Mouse (Mus musculus) gastrocnemius, postnatal 25 days (tissue): ENCODE results near the gene Dnajc5g. TPM values are rescaled to one million over a fixed set of nuclear protein-coding genes. Genes with fewer than 3 reads are reported as not detected.
A peak's percentile ranks its signal among the peaks of the same experiment; 100 is the strongest.

ENCODE experiments used
- DNase-seq: peaks from one replicate; pipeline ENCODE4 v3.0.0; 2022
- total RNA-seq, 2 experiments: library from RNA; stranded (reverse); gene quantifications; 1 replicate in 1 of 2; 2 replicates in 1 of 2; pipeline ENCODE4 v1.2.3; 2021

The Dnajc5g gene
- total RNA-seq, 2 experiments from 2014 or later = not detected

DNA sequence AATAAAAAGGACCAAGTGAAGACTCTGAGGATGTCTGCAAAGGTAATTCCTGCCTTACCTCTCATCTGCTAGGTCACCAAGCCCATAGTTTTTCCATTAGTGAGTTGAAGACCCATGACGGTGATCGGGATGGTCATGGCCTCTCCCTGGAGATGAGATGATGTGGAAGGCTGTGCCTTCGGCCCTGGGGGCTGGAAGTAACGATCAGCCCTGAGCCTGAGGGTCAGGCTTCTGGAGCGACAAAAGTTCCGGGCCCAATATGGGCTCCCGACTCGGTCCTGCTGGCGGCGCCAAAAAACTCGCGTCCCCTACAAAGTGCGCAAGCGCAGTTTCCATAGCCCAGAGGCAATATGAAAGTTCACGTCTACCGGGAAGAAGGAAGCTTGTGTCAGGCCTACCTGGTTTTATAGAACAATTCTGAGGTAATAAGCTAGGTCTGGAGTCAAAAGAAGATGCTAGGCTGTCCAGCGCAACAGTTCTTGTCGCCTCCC is 2.0 kb downstream of the Dnajc5g start, which contains the start of gene Slc30a3:
TSS of gene Slc30a3 (minus strand) at position 238 of the 491 bp plus-strand sequence.
- no peak for DNase-seq

DNA sequence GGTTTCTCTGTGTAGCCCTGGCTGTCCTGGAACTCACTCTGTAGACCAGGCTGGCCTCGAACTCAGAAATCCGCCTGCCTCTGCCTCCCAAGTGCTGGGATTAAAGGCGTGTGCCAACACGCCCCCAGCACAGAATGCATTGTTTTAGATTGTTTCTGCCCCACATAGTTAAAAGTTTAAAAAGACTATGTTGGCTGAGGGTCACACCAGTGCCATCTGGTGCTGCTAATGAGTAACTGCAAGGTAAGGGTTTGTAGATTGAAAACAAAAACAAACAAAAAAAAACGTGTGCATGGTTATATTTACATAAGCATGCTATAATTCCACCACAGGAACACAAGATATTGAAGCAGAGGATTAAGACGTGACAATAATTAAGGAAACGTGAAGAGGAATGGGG is 4.7 kb downstream of the Dnajc5g start:
- no peak for DNase-seq

GRCm38 (mm10) chr5:31116354-31116753 is 10.3 kb downstream of the Dnajc5g start, which contains the start of gene Trim54:
Trim54 (plus strand) TSS chr5:31116712.
- peak; percentile 76 for DNase-seq

- peak; percentile 34 for DNase-seq
Observed at GRCm38 (mm10) chr5:31116912-31117311, 10.8 kb downstream of the Dnajc5g start.

GRCm38 (mm10) chr5:31121111-31121510 is 15.0 kb downstream of the Dnajc5g start:
- DNase-seq = no peak

GRCm38 (mm10) chr5:31123481-31123880 is 17.4 kb downstream of the Dnajc5g start:
- no peak for DNase-seq

DNA sequence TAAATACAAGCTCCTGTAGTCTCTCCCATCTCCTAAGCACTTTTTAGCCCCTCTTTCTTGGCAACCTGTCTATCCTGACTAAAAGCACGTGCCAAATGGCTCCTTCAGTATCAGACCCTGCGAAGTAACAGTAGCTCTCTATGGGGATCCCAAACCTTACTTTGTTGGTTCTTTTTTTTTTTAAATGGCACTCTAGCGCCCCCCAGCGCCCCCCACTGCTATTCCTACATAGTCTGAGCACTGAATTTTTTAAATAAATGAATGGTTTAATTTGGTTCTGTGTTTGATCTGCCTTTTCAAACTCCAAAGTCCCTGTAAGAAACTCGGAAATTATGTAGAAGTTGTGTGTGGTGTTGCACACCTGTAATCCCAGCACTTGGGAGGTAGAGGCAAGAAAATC is 20.0 kb downstream of the Dnajc5g start:
- DNase-seq = no peak

- no peak for DNase-seq
Observed at GRCm38 (mm10) chr5:31136730-31137424, 30.8 kb downstream of the Dnajc5g start.

DNA sequence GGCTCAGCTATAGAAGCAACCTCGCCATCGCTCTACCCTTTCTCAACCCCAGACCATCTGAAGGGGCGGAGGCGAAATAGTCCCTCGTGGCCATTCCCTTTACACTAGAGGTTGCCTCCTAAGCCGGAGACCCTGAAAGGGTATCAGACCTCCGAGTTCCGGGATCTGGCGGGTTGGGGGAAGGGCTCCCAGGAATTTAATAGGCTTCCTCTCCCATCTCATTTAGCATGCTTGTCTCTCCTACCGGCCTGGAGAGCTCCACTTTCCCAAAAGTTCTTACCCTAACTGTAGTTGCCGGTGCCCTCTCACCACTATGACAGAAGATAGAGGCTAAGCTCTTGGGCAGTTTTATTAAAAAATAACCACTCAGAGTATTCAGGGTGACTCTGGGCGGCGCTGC is 31.6 kb downstream of the Dnajc5g start:
- no peak for DNase-seq

- no peak for DNase-seq
Observed at GRCm38 (mm10) chr5:31138241-31138967, 32.3 kb downstream of the Dnajc5g start, which contains the start of gene Ucn. Ucn (minus strand) TSS chr5:31138829.

GRCm38 (mm10) chr5:31138968-31139425 is 32.9 kb downstream of the Dnajc5g start:
- no peak for DNase-seq

DNA sequence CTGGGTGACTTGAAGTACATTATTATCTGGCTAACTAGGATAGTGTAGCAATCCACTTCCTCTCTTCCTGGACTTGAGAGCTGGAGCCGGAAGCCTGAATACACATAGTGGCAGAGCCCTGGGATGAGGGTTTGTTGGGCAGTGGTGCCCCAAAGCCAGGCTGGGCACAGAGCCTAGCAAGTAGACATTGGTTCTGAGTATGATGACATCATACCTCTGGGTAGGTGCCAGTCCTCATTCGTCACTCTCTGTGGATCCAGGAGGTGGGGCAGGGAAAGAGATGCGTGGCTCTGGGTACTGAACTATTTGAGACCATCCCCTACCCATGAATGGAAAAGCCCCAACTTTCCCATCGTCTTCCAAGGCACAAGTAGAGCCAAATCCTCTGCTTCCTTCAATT is 43.7 kb downstream of the Dnajc5g start:
- DNase-seq = no peak

- DNase-seq = no peak
Observed at GRCm38 (mm10) chr5:31151746-31152145, 45.7 kb downstream of the Dnajc5g start.

- peak; percentile 48 for DNase-seq
Observed at GRCm38 (mm10) chr5:31153516-31154151, 47.5 kb downstream of the Dnajc5g start.

DNA sequence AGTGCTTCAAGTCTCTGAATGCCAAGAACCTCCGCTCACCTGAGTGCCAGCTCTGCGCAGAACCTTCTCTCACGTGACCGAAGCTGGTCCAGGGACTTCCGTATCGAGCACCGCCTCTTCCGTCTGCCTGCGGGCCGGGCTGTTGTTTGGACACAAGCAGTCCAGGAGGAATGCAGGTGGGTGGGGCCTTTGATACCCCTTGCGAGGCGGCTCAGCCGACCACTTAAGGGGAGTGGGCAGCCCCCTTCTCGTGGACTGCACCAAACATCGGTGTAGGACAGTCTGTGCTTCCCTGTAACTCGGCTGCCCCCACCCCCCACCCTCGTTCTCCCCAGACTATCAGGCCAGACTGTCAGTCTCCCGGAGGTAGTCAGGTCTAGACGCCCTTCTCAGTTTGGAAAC is 48.1 kb downstream of the Dnajc5g start, which contains the start of gene Mpv17:
TSS of gene Mpv17 (minus strand) at position 100 of the 402 bp plus-strand sequence.
- peak; percentile 80 for DNase-seq

Other genes starting within 250 kb of the Dnajc5g start
- 10 to 100 TPM; 25.2 to 35.0 TPM for gene Tmem214, start 238.3 kb upstream of the Dnajc5g start, total RNA-seq
- gene Agbl5, start 217.6 kb upstream of the Dnajc5g start, total RNA-seq = 1 to 10 TPM; 2.0 to 2.5 TPM
- 100 to 1,000 TPM; 103 to 117 TPM for gene Ost4, start 198.5 kb upstream of the Dnajc5g start, total RNA-seq
- 10 to 100 TPM in 1 of 2 experiments, 1 to 10 TPM in 1; 9.3 to 10.9 TPM for gene Emilin1, start 192.9 kb upstream of the Dnajc5g start, total RNA-seq
- gene Khk, start 184.9 kb upstream of the Dnajc5g start, total RNA-seq = 10 to 100 TPM; 25.2 to 34.5 TPM
- 1 to 10 TPM; 3.4 to 4.3 TPM for gene Cgref1, start 160.7 kb upstream of the Dnajc5g start, total RNA-seq
- 10 to 100 TPM; 69.8 to 81.6 TPM for gene Preb, start 145.9 kb upstream of the Dnajc5g start, total RNA-seq
- gene Tcf23, start 137.6 kb upstream of the Dnajc5g start, total RNA-seq = under 1 TPM; 0.18 to 0.21 TPM
- gene Atraid, start 58.0 kb upstream of the Dnajc5g start, total RNA-seq = 10 to 100 TPM; 41.8 to 44.4 TPM
- gene Slc5a6, start 57.4 kb upstream of the Dnajc5g start, total RNA-seq = 1 to 10 TPM; 2.5 to 3.5 TPM
- gene Cad, start 51.5 kb upstream of the Dnajc5g start, total RNA-seq = 10 to 100 TPM; 19.3 to 25.1 TPM
- gene Slc30a3, start 2.0 kb downstream of the Dnajc5g start, total RNA-seq = under 1 TPM in 1 of 2 experiments, not detected in 1; 0.13 TPM
- 100 to 1,000 TPM; 303 to 342 TPM for gene Trim54, start 10.4 kb downstream of the Dnajc5g start, total RNA-seq
- gene Ucn, start 32.5 kb downstream of the Dnajc5g start, total RNA-seq = not detected
- 10 to 100 TPM; 22.9 to 25.6 TPM for gene Mpv17, start 48.0 kb downstream of the Dnajc5g start, total RNA-seq
- under 1 TPM; 0.26 to 0.35 TPM for gene Gm29609, start 73.6 kb downstream of the Dnajc5g start, total RNA-seq
- gene Gtf3c2, start 73.9 kb downstream of the Dnajc5g start, total RNA-seq = 10 to 100 TPM; 21.8 to 24.5 TPM
- gene Snx17, start 86.9 kb downstream of the Dnajc5g start, total RNA-seq = 10 to 100 TPM; 28.3 to 31.1 TPM
- 10 to 100 TPM; 51.5 to 63.1 TPM for gene Eif2b4, start 87.1 kb downstream of the Dnajc5g start, total RNA-seq
- gene Zfp513, start 96.0 kb downstream of the Dnajc5g start, total RNA-seq = 1 to 10 TPM; 5.4 to 5.7 TPM
- gene Ppm1g, start 114.4 kb downstream of the Dnajc5g start, total RNA-seq = 10 to 100 TPM; 32.6 to 35.4 TPM
- gene Nrbp1, start 134.6 kb downstream of the Dnajc5g start, total RNA-seq = 10 to 100 TPM; 52.2 to 55.9 TPM
- gene Gm9970, start 134.9 kb downstream of the Dnajc5g start, total RNA-seq = not detected
- 1 to 10 TPM; 1.8 to 1.9 TPM for gene Krtcap3, start 145.4 kb downstream of the Dnajc5g start, total RNA-seq
- 10 to 100 TPM; 21.0 to 24.4 TPM for gene Ift172, start 184.8 kb downstream of the Dnajc5g start, total RNA-seq
- gene Fndc4, start 189.8 kb downstream of the Dnajc5g start, total RNA-seq = 1 to 10 TPM; 1.5 to 3.1 TPM
- not detected for gene Gckr, start 191.2 kb downstream of the Dnajc5g start, total RNA-seq